In the genomic region with DNA sequence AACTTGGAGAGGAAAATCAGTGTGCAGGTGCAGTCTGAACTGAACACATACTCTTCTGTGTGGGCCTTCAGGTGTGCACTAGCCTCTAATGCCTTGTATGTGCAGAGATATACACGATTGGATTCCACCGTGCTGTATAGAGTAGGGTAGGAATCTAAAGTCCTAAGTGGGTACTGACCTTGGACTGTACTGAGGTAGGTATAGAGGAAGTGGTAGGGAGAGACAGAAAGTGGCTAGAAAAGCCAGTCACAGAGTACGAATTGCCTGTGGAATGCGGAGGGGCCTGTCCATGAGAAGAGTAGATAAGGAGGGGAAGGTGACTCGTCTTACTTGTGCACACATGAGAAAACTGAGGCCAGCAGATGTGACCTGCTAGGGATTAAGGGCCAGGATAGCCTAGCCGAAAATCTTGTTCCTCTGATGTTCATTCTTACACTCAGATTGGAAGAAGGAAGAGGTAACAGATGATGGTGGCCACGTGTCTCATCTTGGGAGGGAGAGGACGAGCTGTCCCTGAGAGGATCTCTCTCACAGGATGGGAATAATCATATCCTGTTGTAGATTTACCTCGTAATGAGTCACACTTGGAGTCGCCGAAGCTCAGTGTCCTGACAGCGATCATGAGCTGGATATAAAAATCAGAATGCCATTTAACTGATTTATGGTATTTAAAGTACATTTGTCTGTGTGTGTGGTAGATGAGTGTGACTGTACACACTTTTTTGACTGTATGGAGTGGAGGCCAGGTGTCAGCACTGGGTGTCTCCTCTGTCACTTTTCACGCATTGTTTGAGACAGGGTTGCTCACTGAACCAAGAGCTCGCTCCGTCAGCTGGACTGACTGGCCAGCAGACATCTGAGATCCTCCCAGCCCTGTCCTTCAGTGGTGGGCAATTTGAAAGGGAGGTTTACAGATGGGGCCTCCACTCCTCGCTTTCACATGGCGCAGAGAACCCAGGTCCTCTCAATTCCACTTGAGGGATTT, we compare ENCODE assay signal across 16 mouse cellular contexts. TPM values are rescaled to one million over a fixed set of nuclear protein-coding genes. Genes with fewer than 3 reads are reported as not detected.
A peak's percentile ranks its signal among the peaks of the same experiment; 100 is the strongest.
DNase-seq lines count a peak whose midpoint lies in the region; ATAC-seq and TF ChIP-seq lines count a peak whose summit lies in the region.
"Had no signal": no experiment of that assay in that cellular context is flagged by ENCODE, and none has a peak within 500 bp of the region (broad histone marks: within the 10 kb centered on the region; RNA-seq: fewer than 3 reads in every experiment).

No protein-coding gene starts in this region.

- peaks cover 70% of the 10 kb centered on the region for H3K79me3 ChIP-seq in C2C12 (ENCODE audit: low read depth)

- peaks cover 6% of the 10 kb centered on the region for H3K36me3 ChIP-seq in C2C12 (ENCODE audit: control insufficient read depth, insufficient read depth)
- no peaks in the 10 kb centered on the region for H3K36me3 ChIP-seq in intestine, embryonic 16.5 days (ENCODE audit: control insufficient read depth, insufficient read depth, low read length)
- no peaks in the 10 kb centered on the region for H3K36me3 ChIP-seq in limb, embryonic 10.5 days
- H3K36me3 ChIP-seq: forebrain, embryonic 12.5 days; limb, embryonic 15.5 days; neural tube, embryonic 15.5 days had no signal

- peaks cover 84% of the 10 kb centered on the region for H3K79me2 ChIP-seq in C2C12 (ENCODE audit: control insufficient read depth, insufficient read depth)

- H3ac ChIP-seq in C2C12 (ENCODE audit: control insufficient read depth, insufficient read length, low read depth), result no peak overlapping the region

- H3K4me1 ChIP-seq in intestine, embryonic 16.5 days (ENCODE audit: control insufficient read depth, insufficient read depth, low read length), result peaks cover 14% of the 10 kb centered on the region
- H3K4me1 ChIP-seq in limb, embryonic 10.5 days, result peaks cover 18% of the 10 kb centered on the region
- H3K4me1 ChIP-seq: forebrain, embryonic 12.5 days had no signal

- no peaks in the 10 kb centered on the region for H3K9me3 ChIP-seq in intestine, embryonic 16.5 days (ENCODE audit: control insufficient read depth, low read length)
- no peaks in the 10 kb centered on the region for H3K9me3 ChIP-seq in limb, embryonic 10.5 days (replicated peaks)
- H3K9me3 ChIP-seq: forebrain, embryonic 12.5 days; G1E; limb, embryonic 15.5 days; neural tube, embryonic 15.5 days had no signal

- intact Hi-C loops in left cerebral cortex, adult 2 months (cut with DNase I), result no loop called here
- intact Hi-C loops in left cerebral cortex, postnatal 10 days (cut with DNase I), result no loop called here

- no peak overlapping the region for H3K9ac ChIP-seq in intestine, embryonic 16.5 days (ENCODE audit: low read depth, low read length)
- H3K9ac ChIP-seq: forebrain, embryonic 12.5 days; limb, embryonic 15.5 days; neural tube, embryonic 15.5 days had no signal

- H3K4me3 ChIP-seq in left cerebral cortex, adult 2 months, result no peak overlapping the region
- no peak overlapping the region for H3K4me3 ChIP-seq in C2C12 (ENCODE audit: insufficient read depth, poor library complexity, severe bottlenecking)
- no peak overlapping the region for H3K4me3 ChIP-seq in intestine, embryonic 16.5 days (ENCODE audit: low read length)
- no peak overlapping the region for H3K4me3 ChIP-seq in limb, embryonic 10.5 days
- H3K4me3 ChIP-seq: forebrain, embryonic 12.5 days; limb, embryonic 15.5 days; neural tube, embryonic 15.5 days had no signal

- no peak for TF ChIP-seq CTCF in left cerebral cortex, adult 2 months (IDR thresholded peaks at IDR 0.05)
- no peak for TF ChIP-seq CTCF in C2C12 (IDR thresholded peaks at IDR 0.05; ENCODE audit: control insufficient read depth, insufficient read depth, insufficient read length)

- H3K4me2 ChIP-seq in intestine, embryonic 16.5 days (ENCODE audit: low read depth, low read length), result no peak overlapping the region
- H3K4me2 ChIP-seq: forebrain, embryonic 12.5 days; limb, embryonic 15.5 days; neural tube, embryonic 15.5 days had no signal

- H3K27me3 ChIP-seq in C2C12 (ENCODE audit: control insufficient read depth, insufficient read depth, insufficient read length), result no peaks in the 10 kb centered on the region
- H3K27me3 ChIP-seq in intestine, embryonic 16.5 days (replicated peaks; ENCODE audit: control insufficient read depth, insufficient read depth, low read length), result no peaks in the 10 kb centered on the region
- H3K27me3 ChIP-seq in limb, embryonic 10.5 days (ENCODE audit: low read depth, poor library complexity, severe bottlenecking), result no peaks in the 10 kb centered on the region
- H3K27me3 ChIP-seq: forebrain, embryonic 12.5 days; limb, embryonic 15.5 days; neural tube, embryonic 15.5 days had no signal

- peak; percentile 83 for ATAC-seq in intestine, embryonic 16.5 days
- ATAC-seq: hindbrain, postnatal 0 days had no signal

- peak overlapping the region; percentile 16; the same call in 1 of the 2 replicates for H3K27ac ChIP-seq in left cerebral cortex, adult 2 months
- H3K27ac ChIP-seq in intestine, embryonic 16.5 days (ENCODE audit: low read length), result no peak overlapping the region
- H3K27ac ChIP-seq in limb, embryonic 10.5 days, result no peak overlapping the region
- H3K27ac ChIP-seq: forebrain, embryonic 12.5 days; hindbrain, postnatal 0 days; limb, embryonic 15.5 days; neural tube, embryonic 15.5 days had no signal

- DNase-seq in cerebellum, adult 9-10 months, result peak; percentile 51
- DNase-seq in cerebellum, adult 11-12 months, result no peak
- no peak for DNase-seq in left cerebral cortex, adult 2 months (ENCODE audit: extremely low spot score in 1 of 2, low spot score in 2 of 2)
- DNase-seq in left cerebral cortex, postnatal 10 days (ENCODE audit: extremely low spot score in 1 of 2, low spot score in 2 of 2), result no peak
- DNase-seq in urinary bladder, postnatal 36 days (ENCODE audit: low spot score in 2 of 2), result no peak
- DNase-seq in limb, embryonic 10.5 days (ENCODE audit: low spot score), result no peak
- DNase-seq: heart, postnatal 14 days; kidney, postnatal 36 days; lung, postnatal 36 days had no signal

- 77% methylated on average over 17 of the region's 17 CpGs for WGBS in intestine, embryonic 16.5 days
- 88% methylated on average over 17 of the region's 17 CpGs for WGBS in limb, embryonic 10.5 days

TF ChIP-seq in C2C12, 6 proteins besides CTCF, POLR2A, EP300 and RAD21:
- TF ChIP-seq MYOG (IDR thresholded peaks at IDR 0.05; ENCODE audit: control insufficient read depth, extremely low read depth, insufficient read length) (no peak), MYOD1 (IDR thresholded peaks at IDR 0.05; ENCODE audit: control insufficient read depth, insufficient read length, low read depth) (no peak), MAX (IDR thresholded peaks at IDR 0.05) (peak; percentile 69), FOSL1 (IDR thresholded peaks at IDR 0.05; ENCODE audit: insufficient read depth, low read length, poor library complexity, severe bottlenecking) (no peak), USF1 (IDR thresholded peaks at IDR 0.05; ENCODE audit: low read depth) (peak; percentile 76), CEBPB (IDR thresholded peaks at IDR 0.05; ENCODE audit: low read depth) (no peak)

RNA-seq across cellular contexts. Expression of gene Atp2b1, which starts 37.4 kb away (rescaled TPM):
- 100 to 1,000 TPM; 686 to 742 TPM for total RNA-seq in left cerebral cortex, adult 2 months (2021)
- 100 to 1,000 TPM; 655 to 659 TPM for total RNA-seq in left cerebral cortex, postnatal 10 days (2021)
- 18.2 TPM for polyA plus RNA-seq in C2C12 (2012; fragmentation: generic; extraction: Trizol)
- polyA plus RNA-seq in intestine, embryonic 16.5 days (2015; fragmentation: Nextera tagmentation; extraction: Ambion mirVana), result 149 and 151 TPM in 2 replicates
- polyA plus RNA-seq in limb, embryonic 10.5 days (2016; fragmentation: Nextera tagmentation; extraction: Ambion mirVana), result 105 and 110 TPM in 2 replicates
